Mouse (Mus musculus): Measurements from ENCODE around the gene Vmn1r104.
"Not testable (repeated sequence)": the region's sequence is repeated elsewhere in the genome, so short reads cannot be mapped to it uniquely, and the experiment has no call there.

Gene Vmn1r104

GRCm38 (mm10) chr7:20533537-20533936 is at the start of gene Vmn1r104:
Gene Vmn1r104 (plus strand): TSS chr7:20533837.
- DNase-seq (ENCODE audit: low spot score): not testable (repeated sequence)

GRCm38 (mm10) chr7:20510434-20510833 is 23.2 kb upstream of the Vmn1r104 start, which contains the start of gene Vmn1r103:
Gene Vmn1r103 (minus strand): TSS chr7:20510534.
- DNase-seq (ENCODE audit: low spot score): not testable (repeated sequence)

- not testable (repeated sequence) for DNase-seq (ENCODE audit: low spot score)
These were observed 12.0 kb downstream of the Vmn1r104 start, which contains the start of gene Gm5726 for GRCm38 (mm10) chr7:20545657-20546056. Gene Gm5726 (minus strand): TSS chr7:20545757.

- DNase-seq (ENCODE audit: low spot score): not testable (repeated sequence)
These were observed 42.5 kb downstream of the Vmn1r104 start, which contains the start of gene Gm4141 for GRCm38 (mm10) chr7:20576141-20576540. Gene Gm4141 (minus strand): TSS chr7:20576241.

All from urinary bladder, postnatal 10 days (tissue).